Mouse (Mus musculus) spleen, postnatal 0 days (tissue): ENCODE data around the gene Gsdmc4. TPM values are rescaled to one million over a fixed set of nuclear protein-coding genes. Genes with fewer than 3 reads are reported as not detected.

Experiments used
- polyA plus RNA-seq: library from polyadenylated mRNA; unstranded; fragments of >200 nt; fragmentation: Nextera tagmentation; extraction: Ambion mirVana; gene quantifications from 2 replicates; pipeline ENCODE4 v1.2.1, GENCODE M21; 2015

The Gsdmc4 gene
- 0.06 TPM in 1 of 2 replicates, not detected in the other for polyA plus RNA-seq

GRCm38 (mm10) chr15:63912197-63912596 lies at the start of gene Gsdmc4:
Gsdmc4 (minus strand) TSS chr15:63912297.

GRCm38 (mm10) chr15:63878458-63878857 lies 33.6 kb downstream of the Gsdmc4 start, which contains the start of gene Gsdmc3:
Gsdmc3 (minus strand) TSS chr15:63878558.

Other genes starting within 250 kb of the Gsdmc4 start
- gene Gsdmc2, start 67.1 kb downstream of the Gsdmc4 start, polyA plus RNA-seq: not detected in 2 replicates
- not detected in 2 replicates for gene Gsdmc3, start 33.7 kb downstream of the Gsdmc4 start, polyA plus RNA-seq
- 64.3 and 77.2 TPM in 2 replicates for gene Fam49b, start 148.2 kb upstream of the Gsdmc4 start, polyA plus RNA-seq